Mouse (Mus musculus): ENCODE results near the gene Crisp2. TPM values are rescaled to one million over a fixed set of nuclear protein-coding genes. Genes with fewer than 3 reads are reported as not detected.
A peak's percentile ranks its signal among the peaks of the same experiment; 100 is the strongest.

The Crisp2 gene
- 0.24 TPM in 1 of 2 replicates, not detected in the other for polyA plus RNA-seq (2015; fragmentation: Nextera tagmentation; extraction: Ambion mirVana)

DNA sequence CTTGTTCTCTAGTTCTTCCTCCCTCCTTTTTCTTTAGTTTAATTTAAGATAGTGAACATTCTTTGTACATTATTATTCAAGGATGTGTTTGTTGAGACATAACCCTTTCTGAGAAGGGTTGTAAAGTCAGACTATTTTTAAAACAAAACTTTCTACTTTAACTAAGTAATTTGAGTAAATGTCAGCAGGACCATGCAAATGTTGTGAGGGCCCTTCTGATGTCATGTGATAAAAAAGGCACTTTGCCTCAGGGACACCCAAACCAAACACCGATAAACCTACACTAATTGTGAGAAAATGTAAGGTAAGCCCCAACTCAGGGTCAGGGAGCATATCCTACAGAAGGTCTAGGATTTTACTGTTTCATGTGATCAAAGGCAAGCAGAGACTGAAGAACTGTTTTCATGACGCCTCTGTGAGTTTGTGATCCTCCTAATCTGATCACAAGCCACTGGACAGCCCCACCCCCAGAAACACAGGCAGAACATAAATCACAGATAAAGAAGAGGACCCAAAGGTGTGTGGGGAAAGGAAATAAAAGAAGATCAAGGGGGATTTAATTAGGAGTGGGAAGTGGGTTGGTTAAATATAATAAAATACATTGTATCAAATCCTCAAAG, at the start of gene Crisp2:
Crisp2 (minus strand) TSS at position 51 of the 620 bp plus-strand sequence.
- H3K36me3 ChIP-seq (ENCODE audit: insufficient read depth, low read length): no peaks in the 10 kb centered on the region
- ATAC-seq (peak; percentile 23; the same call in 1 of the 2 replicates), DNase-seq (ENCODE audit: low spot score) (no peak)
- no peaks in the 10 kb centered on the region for H3K27me3 ChIP-seq (replicated peaks; ENCODE audit: insufficient read depth, low read length)
- H3K4me1 ChIP-seq (ENCODE audit: insufficient read depth, low read depth, low read length): no peaks in the 10 kb centered on the region
- no peaks in the 10 kb centered on the region for H3K9me3 ChIP-seq (ENCODE audit: low read length)
- H3K27ac ChIP-seq (ENCODE audit: low read length): peak within 1 kb of the TSS; percentile 72
- H3K4me3 ChIP-seq (ENCODE audit: low read depth, low read length): no peak within 1 kb of the TSS
- TF ChIP-seq CTCF (IDR thresholded peaks at IDR 0.05) (no peak), EP300 (IDR thresholded peaks at IDR 0.05) (no peak)
- H3K9ac ChIP-seq (replicated peaks; ENCODE audit: low read depth): no peak within 1 kb of the TSS
- 26% methylated on average over 2 of the region's 2 CpGs for WGBS
- no peak within 1 kb of the TSS for H3K4me2 ChIP-seq (replicated peaks; ENCODE audit: low read depth, low read length)

- Histone ChIP-seq H3K4me2 (replicated peaks; ENCODE audit: low read depth, low read length) (no peak overlapping the region), H3K36me3 (ENCODE audit: insufficient read depth, low read length) (no peaks in the 10 kb centered on the region), H3K9ac (replicated peaks; ENCODE audit: low read depth) (no peak overlapping the region), H3K27ac (ENCODE audit: low read length) (no peak overlapping the region), H3K27me3 (replicated peaks; ENCODE audit: insufficient read depth, low read length) (no peaks in the 10 kb centered on the region), H3K9me3 (ENCODE audit: low read length) (no peaks in the 10 kb centered on the region), H3K4me3 (ENCODE audit: low read depth, low read length) (no peak overlapping the region), H3K4me1 (ENCODE audit: insufficient read depth, low read depth, low read length) (no peaks in the 10 kb centered on the region)
- TF ChIP-seq CTCF (IDR thresholded peaks at IDR 0.05) (no peak), EP300 (IDR thresholded peaks at IDR 0.05) (no peak)
- no peak for DNase-seq (ENCODE audit: low spot score)
- no peak for ATAC-seq
Measured at GRCm38 (mm10) chr17:40855065-40855464, 48.3 kb upstream of the Crisp2 start.

DNA sequence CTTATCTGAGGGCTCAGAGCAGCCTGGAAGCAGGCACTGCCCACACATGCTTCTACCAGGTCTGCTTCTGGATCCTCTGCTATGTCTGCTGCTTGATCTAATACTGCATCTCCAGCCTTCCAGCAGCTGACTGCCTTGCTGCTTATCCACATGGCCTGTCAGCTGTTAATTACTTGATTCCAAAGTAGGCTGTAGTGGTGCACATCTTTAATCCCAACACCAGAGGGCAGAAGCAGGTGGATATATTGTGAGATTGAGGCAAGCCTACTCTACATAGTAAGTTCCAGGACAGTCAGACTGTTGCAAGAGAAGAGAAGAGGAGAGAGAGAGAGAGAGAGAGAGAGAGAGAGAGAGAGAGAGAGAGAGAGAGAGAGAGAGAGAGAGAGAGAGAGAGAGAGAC, 30.5 kb upstream of the Crisp2 start:
- Histone ChIP-seq H3K27ac (ENCODE audit: low read length) (no peak overlapping the region), H3K4me3 (ENCODE audit: low read depth, low read length) (no peak overlapping the region), H3K27me3 (replicated peaks; ENCODE audit: insufficient read depth, low read length) (no peaks in the 10 kb centered on the region), H3K9me3 (ENCODE audit: low read length) (no peaks in the 10 kb centered on the region), H3K36me3 (ENCODE audit: insufficient read depth, low read length) (no peaks in the 10 kb centered on the region), H3K4me1 (ENCODE audit: insufficient read depth, low read depth, low read length) (no peaks in the 10 kb centered on the region), H3K9ac (replicated peaks; ENCODE audit: low read depth) (no peak overlapping the region), H3K4me2 (replicated peaks; ENCODE audit: low read depth, low read length) (no peak overlapping the region)
- DNase-seq (ENCODE audit: low spot score) (peak; percentile 68), ATAC-seq (no peak)
- TF ChIP-seq CTCF (IDR thresholded peaks at IDR 0.05) (peak; percentile 73), EP300 (IDR thresholded peaks at IDR 0.05) (no peak)

- Histone ChIP-seq H3K27me3 (replicated peaks; ENCODE audit: insufficient read depth, low read length) (no peaks in the 10 kb centered on the region), H3K36me3 (ENCODE audit: insufficient read depth, low read length) (no peaks in the 10 kb centered on the region), H3K4me1 (ENCODE audit: insufficient read depth, low read depth, low read length) (no peaks in the 10 kb centered on the region), H3K9ac (replicated peaks; ENCODE audit: low read depth) (no peak overlapping the region), H3K4me3 (ENCODE audit: low read depth, low read length) (no peak overlapping the region), H3K4me2 (replicated peaks; ENCODE audit: low read depth, low read length) (no peak overlapping the region), H3K9me3 (ENCODE audit: low read length) (no peaks in the 10 kb centered on the region), H3K27ac (ENCODE audit: low read length) (no peak overlapping the region)
- DNase-seq (ENCODE audit: low spot score) (no peak), ATAC-seq (no peak)
- WGBS: 39% methylated on average over 2 of the region's 2 CpGs
- TF ChIP-seq EP300 (IDR thresholded peaks at IDR 0.05) (no peak), CTCF (IDR thresholded peaks at IDR 0.05) (peak; percentile 46)
Measured at GRCm38 (mm10) chr17:40831870-40832269, 25.1 kb upstream of the Crisp2 start.

- H3K36me3 ChIP-seq (ENCODE audit: insufficient read depth, low read length): no peaks in the 10 kb centered on the region
- 48% methylated on average over 8 of the region's 8 CpGs for WGBS
- H3K4me2 ChIP-seq (replicated peaks; ENCODE audit: low read depth, low read length): no peak overlapping the region
- H3K27me3 ChIP-seq (replicated peaks; ENCODE audit: insufficient read depth, low read length): no peaks in the 10 kb centered on the region
- TF ChIP-seq EP300 (IDR thresholded peaks at IDR 0.05): no peak
- peak; percentile 74 for TF ChIP-seq CTCF (IDR thresholded peaks at IDR 0.05)
- ATAC-seq (peak; percentile 26; the same call in 1 of the 2 replicates), DNase-seq (ENCODE audit: low spot score) (peak; percentile 56)
- no peaks in the 10 kb centered on the region for H3K4me1 ChIP-seq (ENCODE audit: insufficient read depth, low read depth, low read length)
- no peak overlapping the region for H3K27ac ChIP-seq (ENCODE audit: low read length)
- H3K9ac ChIP-seq (replicated peaks; ENCODE audit: low read depth): no peak overlapping the region
- H3K4me3 ChIP-seq (ENCODE audit: low read depth, low read length): no peak overlapping the region
- no peaks in the 10 kb centered on the region for H3K9me3 ChIP-seq (ENCODE audit: low read length)
Measured at GRCm38 (mm10) chr17:40824549-40824948, 17.7 kb upstream of the Crisp2 start.

GRCm38 (mm10) chr17:40823817-40824216, 17.0 kb upstream of the Crisp2 start:
- no peak overlapping the region for H3K4me3 ChIP-seq (ENCODE audit: low read depth, low read length)
- H3K27me3 ChIP-seq (replicated peaks; ENCODE audit: insufficient read depth, low read length): no peaks in the 10 kb centered on the region
- ATAC-seq (peak; percentile 59; the same call in 1 of the 2 replicates), DNase-seq (ENCODE audit: low spot score) (peak; percentile 75)
- no peaks in the 10 kb centered on the region for H3K36me3 ChIP-seq (ENCODE audit: insufficient read depth, low read length)
- TF ChIP-seq EP300 (IDR thresholded peaks at IDR 0.05) (peak; percentile 28; the same call in 1 of the 2 replicates), CTCF (IDR thresholded peaks at IDR 0.05) (peak; percentile 71)
- WGBS: 15% methylated on average over 4 of the region's 4 CpGs
- no peaks in the 10 kb centered on the region for H3K4me1 ChIP-seq (ENCODE audit: insufficient read depth, low read depth, low read length)
- H3K27ac ChIP-seq (ENCODE audit: low read length): no peak overlapping the region
- H3K4me2 ChIP-seq (replicated peaks; ENCODE audit: low read depth, low read length): no peak overlapping the region
- no peak overlapping the region for H3K9ac ChIP-seq (replicated peaks; ENCODE audit: low read depth)
- H3K9me3 ChIP-seq (ENCODE audit: low read length): no peaks in the 10 kb centered on the region

Data from lung, postnatal 0 days (tissue).